Mouse (Mus musculus) megakaryocyte progenitor cell, adult 5-6 weeks (primary cell): Measurements from ENCODE around the gene Fosl2. TPM values are rescaled to one million over a fixed set of nuclear protein-coding genes. Genes with fewer than 3 reads are reported as not detected.

Experiments used
- ATAC-seq: replicated peaks from 2 replicates; pipeline ENCODE4 v1.8.0; 2016; ENCODE audit warnings: mild to moderate bottlenecking, moderate TSS enrichment, inconsistent platforms; ENCODE audit not compliant: poor library complexity
- total RNA-seq, 2 experiments: library from RNA; stranded (forward) in 1 of 2; stranded (reverse) in 1 of 2; fragments of 157-497, 149-512 nt in 1 of 2; fragments of 200-1000 nt in 1 of 2; gene quantifications; 2 replicates each; pipeline versions ENCODE4 v1.2.3 to v1.2.4; 2015 to 2017

The Fosl2 gene
- total RNA-seq, 2 experiments from 2014 or later: 12.1 to 20.8 TPM

- no peak for ATAC-seq
These were observed 2.0 kb upstream of the Fosl2 start for GRCm38 (mm10) chr5:32133549-32134004.

- no peak for ATAC-seq
These were observed 1.4 kb upstream of the Fosl2 start for GRCm38 (mm10) chr5:32134051-32134732.

- peak; percentile 29 for ATAC-seq
These were observed 682 bp upstream of the Fosl2 start for GRCm38 (mm10) chr5:32134903-32135335.

GRCm38 (mm10) chr5:32136301-32136863 is 781 bp downstream of the Fosl2 start:
- no peak for ATAC-seq

GRCm38 (mm10) chr5:32137106-32137522 is 1.5 kb downstream of the Fosl2 start:
- no peak for ATAC-seq

- 0 out of 2 replicates have a peak, but pooled peaks have one; percentile 5 for ATAC-seq
These were observed 3.0 kb downstream of the Fosl2 start for GRCm38 (mm10) chr5:32138446-32139195.

GRCm38 (mm10) chr5:32139516-32140037 is 4.0 kb downstream of the Fosl2 start:
- ATAC-seq: no peak

- no peak for ATAC-seq
These were observed 6.3 kb downstream of the Fosl2 start for GRCm38 (mm10) chr5:32141899-32142298.

GRCm38 (mm10) chr5:32143433-32143970 is 7.9 kb downstream of the Fosl2 start:
- ATAC-seq: no peak

GRCm38 (mm10) chr5:32146281-32146680 is 10.7 kb downstream of the Fosl2 start:
- ATAC-seq: no peak

- ATAC-seq: no peak
These were observed 13.0 kb downstream of the Fosl2 start for GRCm38 (mm10) chr5:32148593-32148992.

- no peak for ATAC-seq
These were observed 15.6 kb downstream of the Fosl2 start for GRCm38 (mm10) chr5:32151244-32151643.

- ATAC-seq: no peak
These were observed 17.3 kb downstream of the Fosl2 start for GRCm38 (mm10) chr5:32152725-32153417.

GRCm38 (mm10) chr5:32153418-32153740 is 17.8 kb downstream of the Fosl2 start:
- no peak for ATAC-seq

GRCm38 (mm10) chr5:32153791-32154490 is 18.3 kb downstream of the Fosl2 start:
- ATAC-seq: no peak

- ATAC-seq: no peak
These were observed 19.5 kb downstream of the Fosl2 start for GRCm38 (mm10) chr5:32154931-32155688.

GRCm38 (mm10) chr5:32155927-32156326 is 20.3 kb downstream of the Fosl2 start:
- ATAC-seq: no peak

GRCm38 (mm10) chr5:32163478-32164043 is 28.0 kb downstream of the Fosl2 start:
- ATAC-seq: no peak

- no peak for ATAC-seq
These were observed 36.6 kb downstream of the Fosl2 start for GRCm38 (mm10) chr5:32172188-32172587.
